Mouse (Mus musculus): ENCODE data around the gene Syt13.

The Syt13 gene

DNA sequence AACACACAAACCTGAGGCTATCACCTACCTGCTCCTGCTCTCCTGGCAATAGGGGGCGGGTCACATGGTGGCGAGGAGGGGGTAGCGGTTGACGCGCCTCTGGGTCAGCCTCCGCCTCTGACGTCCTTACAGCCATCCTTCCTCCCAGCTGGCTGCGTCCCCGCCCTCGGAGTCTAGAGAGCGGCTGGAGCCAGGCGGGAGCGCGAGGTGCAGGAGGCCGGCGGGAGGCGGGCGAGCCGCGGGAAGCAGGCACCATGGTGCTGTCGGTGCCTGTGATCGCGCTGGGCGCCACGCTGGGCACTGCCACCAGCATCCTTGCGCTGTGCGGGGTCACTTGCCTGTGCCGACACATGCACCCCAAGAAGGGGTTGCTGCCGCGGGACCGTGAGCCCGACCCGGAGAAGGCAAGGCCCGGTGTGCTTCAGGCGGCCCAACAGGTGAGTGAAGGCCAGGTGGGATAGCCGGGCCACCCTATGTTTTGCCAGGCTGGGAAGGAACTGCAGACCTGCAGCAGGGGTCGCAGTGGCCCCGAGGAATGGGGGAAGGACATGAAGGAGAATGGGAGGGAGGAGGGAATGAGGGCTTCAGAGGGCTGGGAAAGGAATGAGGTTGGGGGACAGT lies at the start of gene Syt13:
Syt13 (plus strand) TSS at position 166 of the 621 bp plus-strand sequence.
- DNase-seq (ENCODE audit: low read depth): no peak

- no peak for DNase-seq (ENCODE audit: low read depth)
These were observed 48.3 kb upstream of the Syt13 start for GRCm38 (mm10) chr2:92866616-92867015.

DNA sequence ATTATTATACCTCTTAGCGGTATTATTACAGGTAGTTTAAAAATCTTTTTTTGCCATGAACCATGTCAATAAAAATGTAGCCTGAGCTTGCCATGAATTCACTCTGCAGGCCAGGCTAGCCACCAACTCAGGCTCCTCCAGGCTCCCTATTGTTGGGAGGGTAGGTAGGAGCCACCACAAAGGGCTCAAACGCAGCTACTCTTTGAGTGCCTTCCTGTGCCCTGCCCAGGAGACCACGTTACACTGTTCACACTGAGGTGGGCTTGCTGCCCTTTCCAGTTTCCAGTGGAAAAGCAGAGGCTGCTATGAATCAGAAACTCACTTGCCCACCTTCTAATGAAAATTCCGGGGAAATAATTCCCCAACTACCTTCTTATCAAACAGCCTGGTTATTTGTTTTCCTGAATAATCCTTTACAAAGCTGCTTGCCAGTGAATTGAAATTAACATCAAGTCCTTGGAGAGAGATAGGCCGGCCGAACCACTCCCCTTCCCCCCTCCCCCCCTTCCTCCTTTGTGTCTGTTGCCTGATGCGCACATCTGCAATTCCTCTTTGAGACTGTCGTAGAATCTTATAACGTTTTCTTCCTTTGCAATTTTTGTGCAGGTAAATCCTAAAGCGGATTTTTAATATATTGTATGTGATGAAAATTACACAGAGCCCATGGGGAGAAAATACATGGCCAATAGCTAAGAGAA lies 44.6 kb upstream of the Syt13 start:
- no peak for DNase-seq (ENCODE audit: low read depth)

GRCm38 (mm10) chr2:92871093-92871686 lies 43.7 kb upstream of the Syt13 start:
- no peak for DNase-seq (ENCODE audit: low read depth)

DNA sequence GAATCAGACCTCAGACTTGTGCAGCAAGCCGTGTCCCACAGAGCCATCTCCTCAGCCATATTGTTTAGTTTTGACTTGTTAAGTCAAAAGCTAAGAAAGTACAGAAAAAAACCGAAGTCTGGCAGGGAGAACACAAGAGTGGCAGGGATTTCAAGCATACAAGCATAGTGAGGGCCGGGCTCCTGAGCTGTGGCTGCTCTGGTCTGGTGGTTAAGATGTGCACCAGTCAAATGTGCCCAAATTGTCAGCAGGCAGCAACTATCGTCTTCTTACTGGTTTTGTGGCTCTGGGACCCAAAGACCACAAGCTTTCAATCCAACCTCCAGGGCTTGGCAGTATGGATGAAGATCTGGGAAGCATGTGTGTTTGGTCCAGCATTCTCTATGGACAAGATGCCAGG lies 42.2 kb upstream of the Syt13 start:
- DNase-seq (ENCODE audit: low read depth): no peak

- no peak for DNase-seq (ENCODE audit: low read depth)
These were observed 40.3 kb upstream of the Syt13 start for GRCm38 (mm10) chr2:92874592-92874991.

DNA sequence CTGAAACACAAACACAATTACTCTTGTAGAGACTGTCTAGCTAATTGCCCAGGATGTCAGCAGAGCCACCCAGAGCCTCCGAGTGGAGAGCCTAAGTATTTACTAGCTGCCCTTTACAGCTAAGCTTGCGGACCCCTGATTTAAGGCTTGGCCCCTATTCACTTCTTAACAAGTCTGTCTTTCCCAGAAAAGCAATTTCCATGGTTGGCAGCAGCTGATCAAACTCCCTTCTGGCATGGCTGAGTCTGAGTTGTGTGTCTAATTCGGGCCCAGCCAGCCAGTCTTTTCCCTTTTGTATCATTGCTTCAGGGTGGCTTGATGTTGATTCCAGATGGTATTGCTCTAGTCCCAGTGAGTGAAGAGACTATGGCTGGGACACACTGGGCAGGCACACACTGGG lies 37.4 kb upstream of the Syt13 start:
- DNase-seq (ENCODE audit: low read depth): no peak

GRCm38 (mm10) chr2:92883039-92883911 lies 31.6 kb upstream of the Syt13 start:
- peak; percentile 67 for DNase-seq (ENCODE audit: low read depth)

DNA sequence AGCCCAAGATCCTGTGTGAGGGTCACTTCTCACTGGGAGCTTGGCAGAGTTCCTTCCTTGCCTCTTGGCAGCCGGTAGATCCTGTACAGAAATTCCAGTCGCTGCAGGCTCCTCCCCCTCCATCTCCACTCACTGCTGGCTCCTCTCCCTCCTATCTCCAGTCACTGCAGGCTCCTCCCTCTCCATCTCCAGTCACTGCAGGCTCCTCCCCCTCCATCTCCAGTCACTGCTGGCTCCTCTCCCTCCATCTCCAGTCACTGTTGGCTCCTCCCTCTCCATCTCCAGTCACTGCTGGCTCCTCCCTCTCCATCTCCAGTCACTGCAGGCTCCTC lies 31.0 kb upstream of the Syt13 start:
- DNase-seq (ENCODE audit: low read depth): peak; percentile 3

DNA sequence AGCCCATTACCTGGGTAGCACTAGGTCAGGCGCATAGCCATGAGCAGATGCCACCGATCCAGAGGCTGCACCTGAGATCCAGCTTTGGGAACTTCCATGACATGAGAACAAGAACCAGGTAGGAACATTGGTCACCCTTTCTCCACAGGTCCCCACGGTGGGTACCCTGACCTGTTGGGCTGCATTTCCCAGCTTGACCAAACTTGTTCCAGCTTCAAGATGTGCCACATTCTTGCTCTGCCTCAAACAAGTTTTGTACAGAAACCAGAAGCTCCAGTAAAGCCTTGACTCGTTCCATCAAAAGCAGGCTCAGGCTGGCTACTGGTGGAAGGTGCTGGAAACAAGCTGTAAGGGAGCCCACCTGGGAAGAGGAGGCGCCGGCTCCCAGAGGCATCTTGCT lies 29.9 kb upstream of the Syt13 start:
- DNase-seq (ENCODE audit: low read depth): no peak

DNA sequence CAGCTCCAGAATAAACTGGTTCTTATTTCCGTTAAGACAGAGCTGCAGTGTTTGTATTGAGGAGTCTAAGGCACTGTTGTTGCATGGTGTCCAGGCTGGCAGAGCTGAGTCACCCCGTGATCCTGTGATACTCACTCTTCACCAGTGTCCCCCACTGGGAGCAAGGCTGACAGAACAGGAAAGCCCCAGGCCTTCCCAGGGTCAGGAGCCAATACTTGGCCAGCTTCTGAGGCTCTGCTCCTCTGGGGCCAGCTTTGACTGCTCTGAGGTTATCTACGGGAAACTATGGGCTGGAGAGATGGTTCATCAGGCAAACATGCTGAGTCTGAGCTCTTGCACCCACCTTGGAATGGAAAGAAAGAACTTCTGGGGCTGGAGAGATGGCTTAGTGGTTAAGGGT lies 28.0 kb upstream of the Syt13 start:
- no peak for DNase-seq (ENCODE audit: low read depth)

- DNase-seq (ENCODE audit: low read depth): no peak
These were observed 22.4 kb upstream of the Syt13 start for GRCm38 (mm10) chr2:92892524-92892923.

DNA sequence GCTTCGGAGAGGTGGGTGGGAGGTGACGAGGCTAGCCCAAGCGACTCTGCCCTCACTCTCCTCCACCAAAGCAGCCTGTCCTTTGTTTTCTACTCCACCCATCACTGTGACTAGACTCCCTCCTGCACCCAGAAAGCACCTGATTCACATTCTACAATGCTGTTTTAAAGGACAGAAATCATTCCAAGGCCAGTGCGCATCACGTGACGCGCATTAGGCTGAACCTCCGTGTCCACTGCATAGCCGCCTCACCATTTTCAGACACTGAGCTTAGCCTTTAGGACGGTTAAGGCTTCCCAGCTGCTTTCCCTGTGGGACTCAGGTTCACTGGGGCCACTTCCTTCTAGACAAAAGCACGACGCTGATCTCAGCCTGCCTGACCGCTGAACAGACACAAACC lies 11.2 kb upstream of the Syt13 start:
- no peak for DNase-seq (ENCODE audit: low read depth)

DNA sequence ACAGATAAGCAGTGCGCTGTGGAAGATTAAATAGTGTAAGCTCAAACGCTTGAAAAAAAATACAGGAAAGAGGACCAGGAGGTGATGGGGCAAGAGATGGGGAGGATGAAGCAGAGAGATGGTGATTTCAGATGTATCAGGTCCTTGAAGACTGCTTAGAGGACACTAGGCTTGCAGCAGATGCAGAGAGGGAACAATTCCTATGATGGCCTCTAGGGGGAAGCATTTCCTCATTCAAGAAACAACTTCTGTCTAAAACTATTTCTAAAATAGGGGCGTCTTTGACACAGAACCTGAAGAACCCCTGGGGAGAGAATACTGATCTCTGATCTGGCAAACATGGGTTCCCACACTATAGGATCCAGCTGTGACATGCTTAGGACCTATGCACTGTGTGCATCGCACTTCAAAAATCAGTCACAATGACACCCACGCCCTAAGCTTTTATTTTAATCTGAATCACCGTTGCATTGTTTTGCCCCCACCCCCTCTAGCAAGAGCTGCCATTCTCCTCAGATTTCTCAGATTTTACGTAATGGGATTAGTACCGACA lies 10.5 kb upstream of the Syt13 start:
- DNase-seq (ENCODE audit: low read depth): peak; percentile 77

DNA sequence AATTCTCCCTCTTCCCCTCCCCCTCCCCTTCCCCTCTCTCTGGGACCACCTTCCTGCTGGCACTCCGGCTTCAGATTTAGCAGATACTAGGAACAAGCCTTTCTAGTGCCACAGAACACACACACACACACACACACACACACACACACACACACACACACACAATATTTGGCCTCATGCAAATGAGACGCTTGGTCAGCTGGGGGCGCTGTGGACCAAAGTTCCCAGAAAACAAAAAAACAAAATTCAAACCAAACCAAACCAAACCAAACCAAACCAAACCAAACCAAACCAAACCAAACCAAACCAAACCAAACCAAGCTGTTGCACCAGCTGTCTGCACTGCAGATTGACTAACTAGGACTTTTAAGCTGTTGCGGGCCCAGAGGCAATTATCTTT lies 4.5 kb upstream of the Syt13 start:
- no peak for DNase-seq (ENCODE audit: low read depth)

- DNase-seq (ENCODE audit: low read depth): no peak
These were observed 2.6 kb upstream of the Syt13 start for GRCm38 (mm10) chr2:92912312-92912711.

DNA sequence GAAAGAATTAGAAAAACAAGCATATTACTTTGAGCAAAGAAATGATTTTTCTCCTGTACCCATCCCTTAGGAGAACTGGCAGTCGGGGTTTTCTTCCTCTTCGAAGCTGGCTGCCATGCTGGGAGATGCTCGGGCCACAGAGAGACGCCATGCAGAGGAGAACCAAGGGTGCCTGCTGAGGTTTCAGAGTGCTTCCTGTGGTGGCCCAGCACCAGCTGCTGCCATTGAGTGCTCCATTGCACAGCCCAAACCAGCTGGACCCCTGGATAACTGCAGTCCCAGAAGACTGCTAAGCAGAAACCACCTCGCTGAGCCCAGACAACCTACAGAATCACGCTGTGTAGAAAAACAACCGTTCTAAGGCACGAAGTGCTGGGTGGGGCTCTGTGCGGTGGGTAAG lies 1.6 kb upstream of the Syt13 start:
- DNase-seq (ENCODE audit: low read depth): no peak

GRCm38 (mm10) chr2:92915659-92916631 lies 1.0 kb downstream of the Syt13 start:
- DNase-seq (ENCODE audit: low read depth): no peak

DNA sequence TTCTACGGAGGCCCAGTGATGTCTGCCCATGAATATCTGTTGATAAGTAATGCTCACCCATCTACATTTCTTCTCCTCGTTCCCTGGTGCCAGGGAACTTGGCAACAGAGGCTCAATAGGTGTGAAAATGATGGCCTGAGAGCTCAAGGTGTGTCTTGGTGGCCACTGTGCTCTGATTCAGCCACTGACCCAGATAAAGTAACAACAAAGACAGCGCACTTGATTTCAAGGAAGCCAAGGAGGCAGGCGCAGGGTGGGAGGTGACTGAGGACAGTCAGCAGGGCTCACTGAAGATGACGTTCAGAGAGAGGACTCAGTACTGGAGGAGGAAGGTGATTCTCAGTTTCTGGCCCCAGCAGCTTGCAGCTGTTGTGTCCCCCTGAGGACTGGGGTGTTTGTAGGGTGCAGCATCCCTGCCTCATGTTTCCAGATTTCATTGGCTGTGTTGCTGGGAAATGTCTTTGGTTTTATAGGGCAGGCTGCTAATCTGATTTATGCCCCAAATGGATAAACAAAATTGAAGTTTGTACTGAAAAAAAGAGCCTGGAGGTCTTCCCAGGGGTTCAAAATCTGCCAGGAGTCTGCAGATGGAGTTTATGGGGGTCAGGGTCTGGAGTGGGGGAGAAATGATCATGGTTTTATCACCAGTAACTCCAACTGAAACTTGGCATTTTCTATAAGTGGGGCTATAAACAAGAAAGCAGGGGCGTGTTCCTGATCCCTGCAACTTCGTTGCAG lies 2.7 kb downstream of the Syt13 start:
- no peak for DNase-seq (ENCODE audit: low read depth)

DNA sequence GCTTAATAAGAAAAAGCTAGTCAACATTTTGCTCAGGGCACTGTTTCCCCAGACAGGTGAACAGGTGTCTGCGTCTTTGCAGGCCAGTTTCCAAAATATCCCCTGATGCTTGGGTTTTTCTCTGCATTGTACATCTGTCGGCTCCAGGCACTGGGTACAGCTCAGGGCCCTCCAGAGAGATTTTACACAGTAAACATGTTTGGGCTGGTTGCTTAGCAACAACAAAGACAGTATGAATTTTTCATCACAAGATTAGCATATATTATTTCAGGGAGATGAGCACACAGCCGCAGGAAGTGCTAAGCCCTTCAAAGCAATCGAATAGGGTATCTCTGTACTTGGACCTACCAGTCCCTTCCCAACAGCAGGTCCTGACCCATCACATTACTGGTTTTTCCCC lies 5.8 kb downstream of the Syt13 start:
- DNase-seq (ENCODE audit: low read depth): no peak
